Mouse (Mus musculus) cerebellum, postnatal 25 days (tissue): Measurements from ENCODE around the gene H60c.
"Not testable (repeated sequence)": the region's sequence is repeated elsewhere in the genome, so short reads cannot be mapped to it uniquely, and the experiment has no call there.

Source experiments
- DNase-seq, 2 experiments: peaks; one replicate each; pipeline ENCODE4 v3.0.0; 2021; ENCODE audit warnings: mixed read lengths in 2 of 2

The H60c gene

GRCm38 (mm10) chr10:3267671-3268070 lies at the start of gene H60c:
Gene H60c, minus strand, starts transcription at chr10:3267771.
- DNase-seq: no peak

GRCm38 (mm10) chr10:3308821-3309206 lies 41.2 kb upstream of the H60c start:
- DNase-seq: no peak

- peak; percentile 63 to 75 for DNase-seq
Measured at GRCm38 (mm10) chr10:3308180-3308820, 40.7 kb upstream of the H60c start.

- peak; percentile 11 to 27 for DNase-seq
Measured at GRCm38 (mm10) chr10:3307752-3308151, 40.2 kb upstream of the H60c start.

- DNase-seq: no peak
Measured at GRCm38 (mm10) chr10:3293969-3294368, 26.4 kb upstream of the H60c start.

- DNase-seq: no peak
Measured at GRCm38 (mm10) chr10:3281047-3281446, 13.5 kb upstream of the H60c start.

- DNase-seq: no peak
Measured at GRCm38 (mm10) chr10:3274065-3274464, 6.5 kb upstream of the H60c start.

GRCm38 (mm10) chr10:3271036-3271435 lies 3.5 kb upstream of the H60c start:
- no peak for DNase-seq

- DNase-seq: no peak
Measured at GRCm38 (mm10) chr10:3266729-3267128, 842 bp downstream of the H60c start.

- no peak for DNase-seq
Measured at GRCm38 (mm10) chr10:3262784-3263183, 4.8 kb downstream of the H60c start.

GRCm38 (mm10) chr10:3257391-3257790 lies 10.2 kb downstream of the H60c start:
- no peak for DNase-seq

GRCm38 (mm10) chr10:3238436-3238835 lies 29.1 kb downstream of the H60c start:
- DNase-seq: not testable (repeated sequence)

- no peak for DNase-seq
Measured at GRCm38 (mm10) chr10:3236638-3237270, 30.8 kb downstream of the H60c start.

GRCm38 (mm10) chr10:3228447-3229195 lies 39.0 kb downstream of the H60c start:
- no peak for DNase-seq
